Mouse (Mus musculus): ENCODE data around the gene Pdik1l.
A peak's percentile ranks its signal among the peaks of the same experiment; 100 is the strongest.
"Not testable (repeated sequence)": the region's sequence is repeated elsewhere in the genome, so short reads cannot be mapped to it uniquely, and the experiment has no call there.

Pdik1l gene

DNA sequence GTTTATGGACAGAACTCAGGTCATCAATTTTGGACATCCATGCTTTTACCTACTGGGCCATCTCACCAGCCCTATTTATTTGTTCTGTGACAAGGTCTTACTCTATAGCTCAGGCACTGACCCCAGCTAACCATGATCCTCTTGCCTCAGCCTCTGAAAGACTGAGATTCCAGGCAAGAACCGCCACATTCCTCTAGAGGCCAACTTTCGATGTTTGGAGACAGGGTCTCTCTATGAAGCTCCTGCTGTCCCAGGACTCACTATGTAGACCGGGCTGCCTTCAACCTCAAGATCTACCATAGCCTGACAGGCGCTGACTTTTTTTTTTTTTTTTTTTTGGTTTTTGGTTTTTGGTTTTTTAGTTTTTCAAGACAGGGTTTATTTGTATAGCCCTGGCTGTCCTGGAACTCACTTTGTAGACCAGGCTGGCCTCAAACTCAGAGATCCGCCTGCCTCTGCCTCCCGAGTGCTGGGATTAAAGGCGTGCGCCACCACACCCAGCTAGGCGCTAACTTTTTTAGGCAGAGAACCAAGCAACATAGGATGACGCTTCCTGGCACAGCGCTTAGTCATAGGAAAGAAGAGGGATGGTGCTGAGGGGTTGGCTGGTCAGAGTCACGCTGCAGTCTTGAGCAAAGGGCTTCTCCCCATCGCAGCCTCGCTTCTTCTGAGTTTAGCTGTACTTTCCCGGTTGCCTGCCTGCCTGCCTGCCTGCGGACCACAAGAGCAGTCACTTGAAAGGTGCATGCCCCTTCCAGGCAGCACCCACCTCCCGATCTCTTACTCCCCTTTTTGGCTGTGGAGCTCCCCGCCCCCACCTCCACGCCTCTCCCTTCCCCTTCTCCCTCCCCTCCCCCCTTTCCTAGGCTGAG lies 11.2 kb upstream of the Pdik1l start:
- DNase-seq (ENCODE audit: low read depth, low spot score): no peak

DNA sequence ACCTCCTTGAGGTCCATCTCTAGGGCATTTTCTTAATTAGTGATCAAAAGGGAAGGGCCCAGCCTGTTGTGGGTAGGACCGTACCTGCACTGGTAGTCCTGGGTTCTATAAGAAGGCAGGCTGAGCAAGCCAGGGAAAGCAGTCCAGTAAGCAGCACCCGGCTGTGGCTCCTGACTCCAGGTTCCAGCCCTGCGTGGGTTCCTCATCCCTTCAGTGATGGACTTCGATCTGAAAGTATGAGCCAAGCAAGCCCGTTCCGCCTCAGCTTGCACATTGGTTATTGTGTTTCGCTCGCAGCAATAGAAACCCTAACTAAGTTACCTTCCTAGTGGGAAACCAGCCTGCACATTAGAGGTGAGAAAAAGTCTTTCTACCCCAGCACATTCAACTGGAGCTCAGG lies 9.7 kb upstream of the Pdik1l start:
- DNase-seq (ENCODE audit: low read depth, low spot score): no peak

GRCm38 (mm10) chr4:134296523-134296922 lies 8.8 kb upstream of the Pdik1l start:
- no peak for DNase-seq (ENCODE audit: low read depth, low spot score)

DNA sequence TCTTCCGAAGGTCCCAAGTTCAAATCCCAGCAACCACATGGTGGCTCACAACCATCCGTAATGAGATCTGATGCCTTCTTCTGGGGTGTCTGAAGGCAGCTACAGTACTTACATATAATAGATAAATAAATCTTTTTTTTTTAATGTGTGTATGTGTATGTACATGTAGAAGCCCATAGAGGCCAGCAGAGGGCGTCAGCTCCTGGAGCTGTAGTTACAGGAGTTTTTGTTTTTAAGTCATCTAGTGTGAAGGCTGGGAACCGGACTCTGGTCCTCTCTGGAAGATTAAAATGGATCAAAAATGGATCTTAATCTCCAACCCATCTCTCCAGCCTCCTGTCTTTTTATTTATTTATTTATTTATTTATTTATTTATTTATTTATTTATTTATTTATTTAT lies 8.4 kb upstream of the Pdik1l start:
- not testable (repeated sequence) for DNase-seq (ENCODE audit: low read depth, low spot score)

DNA sequence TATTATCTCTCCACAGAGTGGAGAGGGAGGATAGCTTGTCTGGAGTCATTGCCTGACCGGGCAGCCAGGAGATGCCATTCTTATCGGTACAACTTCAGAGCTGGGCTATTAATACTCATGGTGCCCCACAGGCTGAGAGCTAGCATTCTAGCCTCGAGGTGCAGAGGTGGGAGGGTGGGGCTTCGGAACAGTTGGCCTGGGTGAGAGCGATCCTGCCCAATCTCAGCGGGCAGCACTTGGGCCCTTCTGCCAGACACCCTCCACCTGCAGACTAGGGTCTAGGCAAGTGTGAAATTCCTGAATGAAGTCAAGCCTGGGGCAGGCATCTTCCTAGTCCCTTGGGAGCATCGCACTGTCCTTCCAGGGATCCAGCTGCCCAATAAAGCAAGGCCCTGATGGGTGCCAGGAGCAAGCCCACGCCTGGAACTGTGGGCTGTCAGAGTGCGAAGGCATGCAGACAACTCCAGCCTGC lies 6.0 kb upstream of the Pdik1l start:
- DNase-seq (ENCODE audit: low read depth, low spot score): no peak

- DNase-seq (ENCODE audit: low read depth, low spot score): no peak
Measured at GRCm38 (mm10) chr4:134293061-134293691, 5.5 kb upstream of the Pdik1l start.

DNA sequence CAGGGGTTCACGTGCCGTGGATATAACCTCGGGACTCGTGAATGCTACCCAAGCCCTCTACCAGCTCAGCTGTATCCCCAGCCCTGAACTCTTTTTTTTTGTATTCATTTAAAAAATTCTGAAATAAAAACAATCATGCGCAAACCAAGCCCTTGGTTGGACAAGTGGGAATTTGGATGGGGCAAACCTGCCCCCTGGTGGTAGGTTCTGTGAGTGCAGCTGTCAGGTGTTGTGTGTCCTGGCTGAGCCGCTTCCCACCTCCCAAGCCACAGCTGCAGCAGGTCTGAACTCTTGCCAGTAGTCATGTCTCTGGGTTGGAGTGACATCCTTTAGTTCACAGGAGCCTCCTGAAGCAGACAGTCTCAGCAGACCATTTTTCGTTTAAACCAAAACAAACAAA lies 4.4 kb upstream of the Pdik1l start:
- peak; percentile 85 for DNase-seq (ENCODE audit: low read depth, low spot score)

GRCm38 (mm10) chr4:134288397-134289256 lies 932 bp upstream of the Pdik1l start:
- no peak for DNase-seq (ENCODE audit: low read depth, low spot score)

GRCm38 (mm10) chr4:134287168-134287564 lies 529 bp downstream of the Pdik1l start:
- peak; percentile 93 for DNase-seq (ENCODE audit: low read depth, low spot score)

DNA sequence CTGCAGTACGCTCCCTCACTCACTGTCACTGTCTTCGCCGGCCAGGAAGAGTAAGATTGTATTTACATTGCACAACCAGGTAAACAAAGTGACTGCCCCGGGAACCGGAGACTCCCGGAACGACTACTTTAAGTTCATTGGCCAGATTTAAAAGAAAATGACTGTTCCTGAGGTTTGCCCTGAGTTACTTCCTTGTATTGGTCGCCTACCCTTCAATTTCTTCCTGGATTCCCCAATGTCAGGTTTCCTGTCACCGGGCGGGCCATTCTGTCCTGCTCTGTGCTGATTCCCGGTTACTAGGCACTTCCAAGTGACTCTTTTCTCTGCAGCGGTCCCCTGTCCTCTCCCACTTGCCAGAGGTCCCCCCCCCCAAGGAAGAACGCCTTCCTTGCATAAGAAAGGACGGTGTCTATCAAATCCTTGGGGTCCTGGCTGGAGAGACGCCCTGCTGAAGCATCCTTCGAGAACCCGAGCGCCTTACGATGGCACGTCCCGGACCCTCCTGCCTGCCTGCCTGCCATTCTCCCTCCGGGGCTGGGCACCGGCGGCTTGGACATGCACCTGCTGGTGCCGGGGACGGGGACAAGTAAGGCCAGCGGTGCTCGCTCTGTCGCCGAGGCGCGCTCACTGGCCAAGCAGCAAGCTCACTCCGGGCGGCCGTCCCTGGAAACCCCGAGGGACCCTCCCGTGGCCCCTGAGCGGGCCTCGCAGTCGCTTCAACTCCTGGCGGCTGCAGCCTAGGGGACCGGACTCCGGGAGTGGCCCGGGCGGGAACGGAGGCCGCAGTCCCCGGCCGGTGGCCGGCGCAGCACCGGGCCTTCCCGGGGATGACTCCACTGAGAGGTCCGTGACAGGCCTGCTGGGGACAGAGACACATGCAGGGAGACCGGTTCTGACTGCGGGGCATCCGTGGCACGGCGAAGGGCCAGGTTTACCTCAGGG lies 1.2 kb downstream of the Pdik1l start:
- DNase-seq (ENCODE audit: low read depth, low spot score): no peak

GRCm38 (mm10) chr4:134284942-134285341 lies 2.8 kb downstream of the Pdik1l start:
- DNase-seq (ENCODE audit: low read depth, low spot score): no peak

DNA sequence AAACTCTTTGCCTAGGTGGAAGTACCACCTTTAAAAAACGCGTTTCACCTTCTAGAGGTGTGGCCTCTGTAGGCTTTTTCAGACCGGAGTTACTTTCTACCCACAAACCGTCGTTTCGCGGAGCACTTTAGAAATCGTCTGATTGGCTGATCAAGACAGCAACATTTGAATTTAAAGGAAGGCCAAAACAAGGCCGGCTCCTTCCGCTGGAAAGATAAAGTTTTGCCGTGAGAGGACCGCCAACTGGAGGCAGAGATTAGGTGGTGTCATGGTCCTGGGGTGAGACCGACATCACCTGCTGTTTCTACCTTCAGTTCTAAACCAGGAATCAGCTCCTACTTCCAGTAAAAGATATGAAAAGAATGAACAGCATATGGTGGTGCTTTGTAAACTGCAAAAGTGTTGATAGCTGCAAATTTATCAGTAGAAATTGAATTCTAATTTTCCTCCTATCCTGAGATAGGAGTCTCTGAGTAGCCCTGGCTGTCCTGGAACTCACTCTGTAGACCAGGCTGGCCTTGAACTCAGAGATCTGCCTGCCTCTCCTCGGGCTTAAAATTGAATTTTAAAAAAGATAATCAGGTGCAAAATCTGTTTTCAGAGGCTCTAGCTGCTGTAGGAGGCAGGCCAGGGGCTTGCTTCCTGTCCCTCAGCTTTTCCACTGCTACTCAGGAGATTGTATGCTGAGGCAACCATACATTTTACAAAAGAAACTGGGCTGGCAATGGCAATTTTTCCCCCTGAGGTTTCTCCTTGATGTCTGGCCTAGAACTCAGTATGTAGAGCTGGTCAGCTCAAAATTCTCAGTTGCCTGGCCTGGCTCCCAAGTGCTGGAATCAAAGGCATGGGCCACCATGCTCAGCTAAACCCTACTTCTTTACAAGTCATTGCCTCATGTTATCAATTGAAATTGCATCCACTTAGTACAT lies 14.0 kb downstream of the Pdik1l start:
- DNase-seq (ENCODE audit: low read depth, low spot score): peak; percentile 68

DNA sequence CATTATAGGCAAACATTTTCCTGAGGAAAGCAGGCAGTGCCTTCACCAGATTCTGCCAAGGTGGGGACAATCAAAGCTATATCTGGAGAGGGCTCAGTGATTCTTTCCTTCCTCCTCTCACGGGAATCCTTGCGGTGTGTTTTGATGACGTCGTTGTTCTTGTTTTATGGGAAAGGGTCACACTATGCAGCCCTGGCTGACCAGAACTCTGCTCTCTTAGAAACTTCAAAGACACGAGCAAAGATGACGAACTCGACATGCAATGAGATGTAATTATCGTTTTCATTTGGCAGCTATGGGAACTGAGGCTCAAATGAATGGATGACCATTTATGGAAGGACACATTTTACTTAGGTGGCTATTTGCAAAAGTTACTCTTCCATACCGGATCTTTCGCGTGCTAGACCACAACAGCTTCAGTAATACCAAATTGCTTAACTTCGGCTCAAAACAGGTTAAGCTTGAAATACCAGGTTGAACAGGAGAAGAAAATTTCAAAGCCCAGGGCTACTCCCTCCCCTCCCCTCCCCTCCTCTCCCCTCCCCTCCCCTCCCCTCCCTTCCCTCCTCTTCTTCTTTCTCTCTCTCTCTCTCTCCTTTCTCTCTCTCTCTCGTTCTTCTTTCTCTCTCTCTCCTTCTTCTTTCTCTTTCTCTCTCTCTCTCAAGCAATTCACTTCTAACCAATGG lies 14.8 kb downstream of the Pdik1l start:
- no peak for DNase-seq (ENCODE audit: low read depth, low spot score)

GRCm38 (mm10) chr4:134271979-134272378 lies 15.7 kb downstream of the Pdik1l start:
- DNase-seq (ENCODE audit: low read depth, low spot score): no peak

- not testable (repeated sequence) for DNase-seq (ENCODE audit: low read depth, low spot score)
Measured at GRCm38 (mm10) chr4:134269622-134270021, 18.1 kb downstream of the Pdik1l start.

- no peak for DNase-seq (ENCODE audit: low read depth, low spot score)
Measured at GRCm38 (mm10) chr4:134268102-134268655, 19.5 kb downstream of the Pdik1l start.

GRCm38 (mm10) chr4:134265860-134266585 lies 21.7 kb downstream of the Pdik1l start:
- no peak for DNase-seq (ENCODE audit: low read depth, low spot score)

GRCm38 (mm10) chr4:134263191-134263590 lies 24.5 kb downstream of the Pdik1l start:
- DNase-seq (ENCODE audit: low read depth, low spot score): no peak

Data from forelimb bud, embryonic 11.5 days (tissue).